Mouse (Mus musculus) embryonic facial prominence, embryonic 15.5 days (tissue): ENCODE results near the gene Dclre1b. TPM values are rescaled to one million over a fixed set of nuclear protein-coding genes. Genes with fewer than 3 reads are reported as not detected.
A peak's percentile ranks its signal among the peaks of the same experiment; 100 is the strongest.

Experiments
- ATAC-seq: fragments of 200-750 bp; cut with Nextera tagmentation; 2 replicates; pipeline ENCODE4 v1.8.0; 2017; ENCODE audit warnings: low read depth, moderate TSS enrichment; ENCODE audit not compliant: insufficient number of reproducible peaks, low FRiP score, low TSS enrichment
- H3K27ac ChIP-seq: fragments of 300-500 bp; sonication (generic); replicated peaks from 2 replicates; pipeline ENCODE4 v1.5.1; 2015; ENCODE audit warnings: mild to moderate bottlenecking, inconsistent platforms
- H3K27me3 ChIP-seq: fragments of 300-500 bp; sonication (generic); 2 replicates; pipeline ENCODE4 v1.6.1; 2015; ENCODE audit warnings: inconsistent platforms
- H3K36me3 ChIP-seq: fragments of 300-500 bp; sonication (generic); 2 replicates; pipeline ENCODE4 v1.6.1; 2015; ENCODE audit warnings: mild to moderate bottlenecking, inconsistent platforms
- H3K4me1 ChIP-seq: fragments of 300-500 bp; sonication (generic); 2 replicates; pipeline ENCODE4 v1.6.1; 2015; ENCODE audit warnings: inconsistent platforms
- H3K4me2 ChIP-seq: fragments of 300-500 bp; sonication (generic); replicated peaks from 2 replicates; pipeline ENCODE4 v1.6.1; 2015; ENCODE audit warnings: mild to moderate bottlenecking, inconsistent platforms
- H3K4me3 ChIP-seq: fragments of 300-500 bp; sonication (generic); replicated peaks from 2 replicates; pipeline ENCODE4 v1.5.1; 2015; ENCODE audit warnings: mild to moderate bottlenecking, inconsistent platforms
- H3K9ac ChIP-seq: fragments of 300-500 bp; sonication (generic); 2 replicates; pipeline ENCODE4 v1.6.1; 2015; ENCODE audit warnings: inconsistent platforms
- H3K9me3 ChIP-seq: fragments of 300-500 bp; sonication (generic); replicated peaks from 2 replicates; pipeline ENCODE4 v1.6.1; 2016; ENCODE audit warnings: inconsistent platforms
- WGBS: fragments of 180-500 bp; shearing (Covaris S2); methylation state at CpG from one replicate; pipeline ENCODE4 v1.1.7; 2015; 5-methylcytosine and 5-hydroxymethylcytosine counted together
- polyA plus RNA-seq: library from polyadenylated mRNA; unstranded; fragments of >200 nt; fragmentation: Nextera tagmentation; extraction: Ambion mirVana; gene quantifications from 2 replicates; pipeline ENCODE4 v1.2.1, GENCODE M21; 2015

Dclre1b gene
- polyA plus RNA-seq, 1 experiment from 2014 or later = 27.3 TPM

DNA sequence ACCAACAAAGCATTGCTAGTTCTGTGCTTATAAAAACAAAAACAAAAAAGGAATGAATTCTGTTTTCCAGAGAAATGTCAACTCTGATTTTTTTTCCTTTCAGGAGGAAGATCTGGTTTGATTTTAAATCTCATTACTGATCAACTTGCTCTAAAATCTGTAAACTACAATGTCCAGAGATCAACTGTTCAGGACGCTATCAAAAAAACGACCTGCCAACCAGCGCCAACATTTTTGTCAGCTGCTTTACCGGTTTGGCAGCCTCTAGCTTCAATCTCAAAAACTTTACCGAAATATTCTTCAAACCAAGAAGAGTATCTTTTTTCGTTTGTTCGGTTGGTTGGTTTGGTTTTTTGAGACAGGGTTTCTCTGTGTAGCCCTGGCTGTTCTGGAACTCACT is 20.1 kb downstream of the Dclre1b start:
- H3K27me3 ChIP-seq = no peaks in the 10 kb centered on the region
- peak overlapping the region; percentile 66; the same call in 1 of the 2 replicates for H3K4me2 ChIP-seq
- ATAC-seq = no peak
- peak overlapping the region; percentile 90; the same call in 1 of the 2 replicates for H3K4me3 ChIP-seq
- no peaks in the 10 kb centered on the region for H3K36me3 ChIP-seq
- H3K9me3 ChIP-seq = no peaks in the 10 kb centered on the region
- no peak overlapping the region; the same call in 1 of the 2 replicates for H3K27ac ChIP-seq
- WGBS = 64% methylated on average over 7 of the region's 7 CpGs
- peaks cover 22% of the 10 kb centered on the region for H3K4me1 ChIP-seq
- no peak overlapping the region for H3K9ac ChIP-seq

DNA sequence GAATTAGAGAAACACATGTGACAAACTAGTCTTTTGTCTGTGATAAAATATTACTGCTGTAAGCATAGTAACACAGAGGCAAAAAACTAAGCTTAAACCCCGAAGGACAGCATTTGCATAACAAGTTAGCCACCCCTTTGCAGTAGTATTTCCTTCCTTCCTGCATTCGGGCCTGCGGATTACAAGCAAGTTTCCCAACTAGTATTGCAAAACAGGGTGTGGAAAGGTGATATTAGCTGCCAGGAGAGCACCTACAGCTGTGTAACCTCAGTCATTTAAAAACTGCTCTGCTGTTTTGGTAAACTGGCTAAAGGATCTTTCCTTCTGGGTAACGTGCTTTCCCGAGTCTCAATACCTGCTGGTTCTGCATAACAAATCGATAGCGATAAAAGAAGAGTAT is 22.0 kb downstream of the Dclre1b start:
- H3K9me3 ChIP-seq = no peaks in the 10 kb centered on the region
- H3K27ac ChIP-seq = no peak overlapping the region
- 54% methylated on average over 7 of the region's 7 CpGs for WGBS
- ATAC-seq = no peak
- no peak overlapping the region for H3K9ac ChIP-seq
- H3K4me1 ChIP-seq = peaks cover 22% of the 10 kb centered on the region
- H3K4me2 ChIP-seq = 0 out of 2 replicates have a peak overlapping the region, but pooled peaks have one; percentile 6
- H3K27me3 ChIP-seq = no peaks in the 10 kb centered on the region
- no peak overlapping the region for H3K4me3 ChIP-seq
- H3K36me3 ChIP-seq = no peaks in the 10 kb centered on the region

DNA sequence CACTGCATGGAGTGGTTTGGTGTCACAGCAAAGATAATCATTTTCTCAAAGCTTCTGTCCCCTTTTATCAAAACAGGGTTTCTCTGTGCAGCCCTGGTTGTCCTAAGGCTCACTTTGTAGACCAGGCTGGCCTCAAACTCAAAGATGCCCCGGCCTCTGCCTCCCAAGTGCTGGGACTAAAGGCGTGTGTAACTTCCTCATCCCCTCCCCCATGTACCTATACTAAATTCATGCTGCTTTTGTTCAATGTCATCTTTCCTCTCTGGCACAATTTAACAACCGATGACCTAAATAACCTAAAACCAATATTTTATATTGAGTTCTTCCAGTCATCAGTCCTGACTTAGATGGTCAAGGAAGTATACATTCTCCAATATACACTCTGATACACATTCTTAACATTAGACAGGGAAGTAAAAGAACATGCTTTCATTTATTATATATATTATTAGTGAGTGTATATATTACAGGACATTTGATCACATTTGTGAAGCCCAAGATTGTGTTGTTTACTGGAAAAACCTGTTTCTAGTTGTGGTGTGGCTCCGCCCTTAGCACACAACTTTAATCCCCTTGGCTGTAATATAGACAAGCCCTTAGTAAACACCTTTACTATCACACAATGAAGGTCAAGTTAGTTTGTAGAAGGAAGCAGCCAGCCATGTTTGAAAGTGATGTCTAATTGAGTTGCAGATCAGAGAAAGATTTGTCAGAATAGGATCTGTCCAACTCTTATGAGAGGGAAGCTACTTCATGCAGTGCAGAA is 26.2 kb downstream of the Dclre1b start:
- Histone ChIP-seq H3K27me3 (no peaks in the 10 kb centered on the region), H3K4me2 (no peak overlapping the region), H3K9me3 (no peaks in the 10 kb centered on the region), H3K4me1 (peaks cover 4% of the 10 kb centered on the region; the same call in 1 of the 2 replicates), H3K27ac (no peak overlapping the region), H3K4me3 (no peak overlapping the region), H3K9ac (no peak overlapping the region), H3K36me3 (peaks cover under 1% of the 10 kb centered on the region; the same call in 1 of the 2 replicates)
- no peak for ATAC-seq
- 79% methylated on average over 4 of the region's 4 CpGs for WGBS

DNA sequence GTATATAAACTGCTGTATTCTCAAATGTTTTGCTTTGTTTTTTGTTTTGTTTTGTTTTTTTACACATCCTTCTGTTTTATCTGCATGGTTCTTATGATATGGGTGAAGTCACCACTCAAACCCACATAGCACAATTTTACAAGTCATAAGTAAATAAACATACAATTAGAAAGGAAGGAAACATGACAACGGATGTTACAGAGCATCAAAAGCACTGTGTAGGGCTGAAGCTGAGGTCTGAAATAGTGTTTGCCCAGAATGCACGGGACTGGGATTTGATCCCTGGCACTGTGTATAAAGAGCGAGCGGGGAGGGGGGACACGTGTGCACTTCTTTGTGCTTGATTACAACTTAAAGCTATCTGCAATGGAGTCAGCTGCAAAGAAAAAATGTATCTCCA is 28.5 kb downstream of the Dclre1b start:
- no peak overlapping the region for H3K4me3 ChIP-seq
- H3K9me3 ChIP-seq = no peaks in the 10 kb centered on the region
- peaks cover 13% of the 10 kb centered on the region for H3K36me3 ChIP-seq
- no peak for ATAC-seq
- no peak overlapping the region for H3K9ac ChIP-seq
- H3K27ac ChIP-seq = no peak overlapping the region
- 75% methylated on average over 5 of the region's 5 CpGs for WGBS
- H3K4me1 ChIP-seq = no peaks in the 10 kb centered on the region
- no peaks in the 10 kb centered on the region for H3K27me3 ChIP-seq
- H3K4me2 ChIP-seq = no peak overlapping the region

DNA sequence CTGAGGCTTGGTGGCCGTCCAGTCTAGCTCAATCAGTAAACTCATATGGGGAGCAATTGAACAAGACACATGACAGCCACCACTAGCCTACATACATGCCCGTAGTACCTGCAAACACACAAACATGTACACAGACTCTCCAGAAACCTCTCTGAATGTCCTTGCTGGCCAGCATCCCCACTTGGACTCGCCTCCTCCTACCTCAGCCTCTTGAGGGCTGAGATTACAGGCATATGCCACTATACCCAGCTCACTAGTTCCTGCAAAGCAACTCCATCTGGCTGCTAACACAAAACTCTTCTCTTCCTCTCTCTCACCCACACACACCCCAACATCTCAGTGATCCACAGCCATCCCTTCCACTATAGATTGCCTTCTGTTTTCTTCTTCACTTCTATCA is 29.0 kb downstream of the Dclre1b start:
- H3K27ac ChIP-seq = no peak overlapping the region
- no peaks in the 10 kb centered on the region for H3K27me3 ChIP-seq
- peaks cover 13% of the 10 kb centered on the region for H3K36me3 ChIP-seq
- H3K9me3 ChIP-seq = no peaks in the 10 kb centered on the region
- no peak overlapping the region for H3K4me2 ChIP-seq
- no peaks in the 10 kb centered on the region for H3K4me1 ChIP-seq
- H3K4me3 ChIP-seq = no peak overlapping the region
- WGBS = 90% methylated on average over 3 of the region's 3 CpGs
- no peak overlapping the region for H3K9ac ChIP-seq
- ATAC-seq = no peak

DNA sequence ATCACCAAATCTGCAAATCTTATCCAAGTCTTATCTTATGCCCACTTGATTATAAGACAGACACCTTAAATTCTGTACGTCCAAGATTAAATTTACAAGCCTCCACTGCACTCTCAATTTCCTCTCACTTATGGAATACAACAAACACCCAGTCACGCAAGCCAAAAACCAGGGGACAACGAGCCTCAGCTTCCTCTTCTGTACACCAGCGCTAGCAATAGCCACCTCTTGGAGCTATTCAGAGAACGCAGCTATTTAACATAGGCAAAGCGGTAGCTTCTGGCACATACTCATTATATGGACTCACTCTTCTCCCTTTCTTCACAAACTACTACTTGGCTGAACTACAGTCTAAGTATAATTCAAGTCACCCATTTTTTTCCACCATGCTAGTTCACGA is 30.1 kb downstream of the Dclre1b start:
- ATAC-seq = no peak
- no peaks in the 10 kb centered on the region for H3K9me3 ChIP-seq

DNA sequence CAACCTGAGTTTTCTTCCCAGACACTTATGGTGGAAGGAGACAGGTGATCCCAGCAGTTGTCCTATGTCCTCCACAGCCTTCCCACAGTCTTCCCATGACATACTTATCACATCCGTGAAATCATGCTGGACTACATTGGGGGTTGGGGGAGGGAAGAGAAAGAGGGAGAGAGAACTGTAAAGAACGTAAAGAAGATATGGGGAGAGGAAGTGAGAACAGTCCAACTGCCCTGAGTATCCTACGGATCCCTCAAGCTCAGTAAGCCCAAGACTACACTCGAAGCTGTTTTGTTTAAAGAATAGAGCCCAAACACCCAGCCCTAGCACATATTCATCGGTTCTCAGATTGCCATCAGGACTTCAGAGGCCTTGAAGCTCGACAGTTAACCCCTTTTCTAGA is 30.6 kb downstream of the Dclre1b start:
- Histone ChIP-seq H3K4me1 (no peaks in the 10 kb centered on the region), H3K9me3 (no peaks in the 10 kb centered on the region), H3K36me3 (peaks cover 13% of the 10 kb centered on the region), H3K27me3 (no peaks in the 10 kb centered on the region), H3K4me2 (no peak overlapping the region), H3K9ac (no peak overlapping the region), H3K27ac (no peak overlapping the region), H3K4me3 (no peak overlapping the region)
- ATAC-seq = no peak
- WGBS = 76% methylated on average over 6 of the region's 6 CpGs

More for the DNA sequence above, 30.1 kb downstream of the Dclre1b start:
- H3K4me1 ChIP-seq = no peaks in the 10 kb centered on the region
- no peak overlapping the region for H3K27ac ChIP-seq
- 83% methylated on average over 7 of the region's 7 CpGs for WGBS
- H3K4me2 ChIP-seq = no peak overlapping the region
- H3K36me3 ChIP-seq = peaks cover 13% of the 10 kb centered on the region
- H3K27me3 ChIP-seq = no peaks in the 10 kb centered on the region
- H3K4me3 ChIP-seq = no peak overlapping the region
- no peak overlapping the region for H3K9ac ChIP-seq

DNA sequence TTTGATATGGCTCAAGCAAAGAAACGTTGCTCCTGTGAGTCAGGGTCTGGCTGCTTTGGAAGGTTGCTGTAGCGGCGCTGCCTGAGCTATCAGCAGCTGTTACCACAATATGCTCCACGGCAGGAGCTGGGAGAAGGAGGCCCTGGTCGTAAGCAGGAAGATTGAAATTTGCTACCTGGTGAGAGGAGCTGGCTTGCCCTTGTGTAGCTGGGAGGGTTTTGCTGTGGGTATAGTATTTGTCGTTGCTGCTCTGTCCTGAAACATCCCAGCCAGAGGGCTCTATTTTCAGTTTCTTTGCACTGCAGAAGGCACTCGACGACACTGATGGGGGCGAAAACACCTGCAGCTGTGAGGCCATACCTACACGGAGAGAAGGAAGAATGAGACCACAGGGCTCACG is 31.3 kb downstream of the Dclre1b start:
- Histone ChIP-seq H3K27ac (no peak overlapping the region), H3K4me1 (no peaks in the 10 kb centered on the region), H3K4me2 (no peak overlapping the region), H3K27me3 (no peaks in the 10 kb centered on the region), H3K9ac (no peak overlapping the region), H3K9me3 (no peaks in the 10 kb centered on the region), H3K36me3 (peaks cover 15% of the 10 kb centered on the region), H3K4me3 (no peak overlapping the region)
- no peak for ATAC-seq
- WGBS = 86% methylated on average over 11 of the region's 11 CpGs

DNA sequence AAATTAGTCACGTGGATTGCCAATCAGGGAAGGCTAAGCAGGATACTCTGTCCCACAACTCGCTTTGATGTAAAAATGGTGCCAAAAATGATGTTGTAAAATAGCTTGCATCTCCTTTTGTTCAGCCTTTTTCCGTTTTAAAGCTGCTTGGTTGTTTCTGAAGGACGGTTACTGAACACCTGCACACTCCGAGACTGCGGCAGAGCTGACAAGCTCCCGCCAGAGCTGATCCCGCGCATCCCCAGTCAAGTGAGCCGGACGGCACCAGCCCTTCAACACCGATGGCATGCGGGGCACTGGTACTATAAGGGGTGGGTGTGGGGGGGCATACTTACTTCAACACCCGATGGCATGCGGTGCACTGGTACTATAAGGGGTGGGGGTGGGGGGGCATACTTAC is 35.2 kb downstream of the Dclre1b start:
- H3K9ac ChIP-seq = no peak overlapping the region
- ATAC-seq = no peak
- H3K4me3 ChIP-seq = no peak overlapping the region
- no peaks in the 10 kb centered on the region for H3K9me3 ChIP-seq
- 84% methylated on average over 15 of the region's 15 CpGs for WGBS
- no peaks in the 10 kb centered on the region for H3K27me3 ChIP-seq
- no peak overlapping the region for H3K4me2 ChIP-seq
- peaks cover 10% of the 10 kb centered on the region for H3K4me1 ChIP-seq
- no peak overlapping the region for H3K27ac ChIP-seq
- peaks cover 15% of the 10 kb centered on the region for H3K36me3 ChIP-seq

DNA sequence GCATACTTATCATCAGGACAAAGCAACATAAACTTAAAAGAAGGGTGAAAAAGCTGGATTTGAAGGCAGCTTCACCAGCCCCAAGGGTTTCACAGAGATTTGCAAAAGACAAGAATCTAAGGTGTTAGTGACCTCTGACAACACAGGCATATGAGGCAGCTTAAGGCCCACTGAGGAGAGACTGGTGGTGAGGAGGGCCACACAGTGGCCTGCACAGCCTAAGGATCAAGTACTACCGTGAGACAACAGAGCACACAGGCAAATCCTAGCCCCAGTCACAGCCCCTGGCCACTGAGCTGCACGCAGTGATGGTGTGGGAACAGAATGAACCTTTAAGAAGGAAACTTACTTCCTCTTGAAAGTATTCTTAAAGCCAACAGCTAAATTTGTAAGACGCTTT is 35.7 kb downstream of the Dclre1b start:
- no peaks in the 10 kb centered on the region for H3K9me3 ChIP-seq
- no peaks in the 10 kb centered on the region for H3K27me3 ChIP-seq
- H3K4me3 ChIP-seq = no peak overlapping the region
- no peak for ATAC-seq
- 79% methylated on average over 3 of the region's 3 CpGs for WGBS
- H3K36me3 ChIP-seq = peaks cover 19% of the 10 kb centered on the region
- no peak overlapping the region for H3K9ac ChIP-seq
- no peak overlapping the region for H3K4me2 ChIP-seq
- H3K4me1 ChIP-seq = peaks cover 10% of the 10 kb centered on the region
- H3K27ac ChIP-seq = no peak overlapping the region

DNA sequence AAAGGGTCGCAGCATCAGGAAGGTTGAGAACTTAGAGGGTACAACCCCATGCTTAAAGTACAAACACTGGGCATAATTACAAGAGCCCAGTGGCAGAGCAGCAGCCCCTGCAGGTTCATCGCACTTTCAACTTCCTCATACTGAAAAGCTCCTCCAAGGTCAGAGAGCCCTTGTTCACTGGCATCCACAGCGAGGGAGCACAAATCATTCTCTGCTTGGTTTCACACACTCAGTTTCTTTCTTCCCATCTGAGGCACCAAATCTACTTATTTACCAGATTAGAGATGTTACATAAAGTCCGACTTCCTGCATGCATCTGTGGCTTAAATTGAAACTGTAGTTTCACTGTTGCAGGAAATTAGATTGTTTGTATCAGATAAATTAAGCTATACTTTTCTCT is 36.4 kb downstream of the Dclre1b start:
- ATAC-seq = no peak
- H3K27ac ChIP-seq = no peak overlapping the region
- H3K9ac ChIP-seq = no peak overlapping the region
- no peak overlapping the region for H3K4me2 ChIP-seq
- H3K9me3 ChIP-seq = no peaks in the 10 kb centered on the region
- peaks cover 10% of the 10 kb centered on the region for H3K4me1 ChIP-seq
- no peaks in the 10 kb centered on the region for H3K27me3 ChIP-seq
- no peak overlapping the region for H3K4me3 ChIP-seq
- WGBS = 85% methylated on average over 4 of the region's 4 CpGs
- peaks cover 23% of the 10 kb centered on the region for H3K36me3 ChIP-seq
